Mouse (Mus musculus): ENCODE measurements around the gene Ciart. TPM values are rescaled to one million over a fixed set of nuclear protein-coding genes. Genes with fewer than 3 reads are reported as not detected.
"Not testable (repeated sequence)": the region's sequence is repeated elsewhere in the genome, so short reads cannot be mapped to it uniquely, and the experiment has no call there.

Ciart gene
- polyA plus RNA-seq, 1 experiment from 2014 or later, result 5.3 TPM

DNA sequence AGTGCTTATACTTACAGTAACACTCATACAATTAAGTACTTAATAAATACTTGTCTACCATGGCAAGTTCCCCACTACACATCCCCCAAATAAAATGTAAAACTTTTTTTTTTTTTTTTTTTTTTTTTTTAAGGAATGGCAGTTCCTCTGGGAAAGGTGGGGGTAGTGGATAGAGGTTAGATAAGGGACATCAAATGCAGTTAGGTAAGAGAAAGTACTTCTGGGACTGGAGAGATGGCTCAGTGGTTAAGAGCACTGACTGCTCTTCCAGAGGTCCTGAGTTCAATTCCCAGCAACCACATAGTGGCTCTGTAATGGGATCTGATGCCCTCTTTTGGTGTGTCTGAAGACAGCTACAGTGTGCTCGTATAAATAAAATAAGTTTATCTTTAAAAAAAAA is 25.0 kb downstream of the Ciart start:
- H3K4me3 ChIP-seq; ATAC-seq (replicated peaks); H3K4me2 ChIP-seq; H3K9me3 ChIP-seq; H3K9ac ChIP-seq; H3K27ac ChIP-seq; H3K27me3 ChIP-seq (replicated peaks): not testable (repeated sequence)
- Histone ChIP-seq H3K36me3 (replicated peaks) (peaks cover 13% of the 10 kb centered on the region), H3K4me1 (peaks cover 15% of the 10 kb centered on the region)
- 76% methylated on average over 1 of the region's 1 CpGs for WGBS

DNA sequence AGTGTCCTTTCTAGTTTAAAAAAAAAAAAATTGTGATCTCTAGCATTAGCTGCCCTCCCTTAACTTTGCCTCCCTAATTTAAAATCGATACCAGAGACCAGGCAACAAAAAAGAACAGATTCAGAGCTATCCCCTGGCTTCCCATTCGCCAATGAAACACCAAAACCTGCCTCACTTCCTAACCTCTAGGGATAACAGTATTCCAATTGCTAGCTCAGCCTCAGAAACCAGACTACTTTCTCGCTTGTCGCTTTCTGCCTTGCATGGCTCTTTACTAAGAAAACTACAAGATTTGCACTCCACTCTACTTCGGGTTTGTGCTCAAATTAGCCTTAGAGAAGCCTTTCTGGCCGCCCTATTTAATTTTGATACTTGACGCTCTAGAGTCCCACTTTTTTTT is 25.9 kb downstream of the Ciart start:
- WGBS, result 28% methylated on average over 7 of the region's 7 CpGs
- peak; percentile 16; the same call in 1 of the 2 replicates for ATAC-seq (replicated peaks)

GRCm38 (mm10) chr3:95855502-95856089 is 26.5 kb downstream of the Ciart start, which contains the start of gene Prpf3:
Gene Prpf3, minus strand, starts transcription at chr3:95855885.
- Histone ChIP-seq H3K36me3 (replicated peaks) (peaks cover 26% of the 10 kb centered on the region), H3K27me3 (replicated peaks) (no peaks in the 10 kb centered on the region), H3K27ac (peak within 1 kb of the TSS; percentile 81), H3K4me2 (peak within 1 kb of the TSS; percentile 66), H3K4me1 (peaks cover 15% of the 10 kb centered on the region), H3K9me3 (no peaks in the 10 kb centered on the region), H3K9ac (peak within 1 kb of the TSS; percentile 83), H3K4me3 (peak within 1 kb of the TSS; percentile 95)
- peak; percentile 99 for ATAC-seq (replicated peaks)
- under 1% methylated on average over 56 of the region's 56 CpGs for WGBS

More for the DNA sequence above, 25.9 kb downstream of the Ciart start:
- no peaks in the 10 kb centered on the region for H3K9me3 ChIP-seq
- peak overlapping the region; percentile 95 for H3K4me3 ChIP-seq
- H3K9ac ChIP-seq, result peak overlapping the region; percentile 83
- peak overlapping the region; percentile 66 for H3K4me2 ChIP-seq
- peaks cover 21% of the 10 kb centered on the region for H3K36me3 ChIP-seq (replicated peaks)
- peaks cover 15% of the 10 kb centered on the region for H3K4me1 ChIP-seq
- peak overlapping the region; percentile 81 for H3K27ac ChIP-seq
- H3K27me3 ChIP-seq (replicated peaks), result no peaks in the 10 kb centered on the region

DNA sequence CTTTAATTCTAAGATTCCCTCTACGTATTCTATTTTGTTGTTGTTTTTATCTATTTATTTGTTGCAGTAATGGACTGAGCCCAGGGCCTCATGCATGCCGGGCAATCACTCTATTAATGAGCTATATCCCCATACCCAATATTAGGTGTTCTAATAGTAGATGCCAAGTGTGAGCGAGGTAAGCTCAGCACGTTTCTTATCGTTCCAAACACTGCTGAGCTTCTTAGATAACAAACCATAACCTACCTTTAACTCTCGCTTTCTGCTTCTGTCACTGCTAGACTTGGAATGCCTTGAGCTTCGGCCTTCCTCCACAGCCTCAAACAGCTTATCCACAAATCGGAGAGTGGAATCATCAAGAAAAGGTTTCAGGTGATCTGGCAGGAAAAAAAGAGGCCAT is 30.7 kb downstream of the Ciart start:
- H3K4me2 ChIP-seq, result no peak overlapping the region
- H3K4me1 ChIP-seq, result peaks cover 13% of the 10 kb centered on the region
- peaks cover 63% of the 10 kb centered on the region for H3K36me3 ChIP-seq (replicated peaks)
- no peak overlapping the region for H3K27ac ChIP-seq
- H3K4me3 ChIP-seq, result no peak overlapping the region
- no peak overlapping the region for H3K9ac ChIP-seq
- no peak for ATAC-seq (replicated peaks)
- WGBS, result 95% methylated on average over 8 of the region's 8 CpGs
- no peaks in the 10 kb centered on the region for H3K9me3 ChIP-seq
- H3K27me3 ChIP-seq (replicated peaks), result no peaks in the 10 kb centered on the region

DNA sequence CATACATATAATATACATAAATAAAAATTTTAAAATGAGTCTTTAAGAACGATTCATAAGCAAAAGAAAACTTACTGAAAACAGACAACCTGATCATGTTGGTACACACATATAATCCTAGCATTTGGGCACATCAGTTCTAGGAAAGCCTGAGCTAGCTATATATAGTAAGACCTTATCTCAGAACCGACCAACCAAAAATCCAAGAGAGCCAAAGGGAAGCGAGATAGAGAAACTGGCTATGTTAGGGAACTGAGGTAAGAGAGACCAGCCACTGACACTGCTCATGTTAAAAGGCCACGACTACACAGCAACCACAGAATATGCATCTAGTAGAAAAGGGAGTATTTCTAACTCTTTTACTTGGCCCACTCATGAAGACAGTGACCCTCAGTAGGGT is 31.4 kb downstream of the Ciart start:
- peaks cover 9% of the 10 kb centered on the region for H3K4me1 ChIP-seq
- H3K27ac ChIP-seq, result no peak overlapping the region
- WGBS, result 88% methylated on average over 4 of the region's 4 CpGs
- H3K27me3 ChIP-seq (replicated peaks), result no peaks in the 10 kb centered on the region
- no peak overlapping the region for H3K9ac ChIP-seq
- H3K9me3 ChIP-seq, result no peaks in the 10 kb centered on the region
- H3K4me2 ChIP-seq, result no peak overlapping the region
- ATAC-seq (replicated peaks), result no peak
- H3K36me3 ChIP-seq (replicated peaks), result peaks cover 69% of the 10 kb centered on the region
- H3K4me3 ChIP-seq, result no peak overlapping the region

GRCm38 (mm10) chr3:95842503-95843214 is 39.4 kb downstream of the Ciart start:
- Histone ChIP-seq H3K4me1 (no peaks in the 10 kb centered on the region), H3K4me3 (no peak overlapping the region), H3K4me2 (no peak overlapping the region), H3K27me3 (replicated peaks) (no peaks in the 10 kb centered on the region), H3K9me3 (no peaks in the 10 kb centered on the region), H3K36me3 (replicated peaks) (peaks cover 79% of the 10 kb centered on the region), H3K9ac (no peak overlapping the region), H3K27ac (no peak overlapping the region)
- 92% methylated on average over 3 of the region's 3 CpGs for WGBS
- no peak for ATAC-seq (replicated peaks)

GRCm38 (mm10) chr3:95839250-95839649 is 42.8 kb downstream of the Ciart start:
- H3K4me1 ChIP-seq, result no peaks in the 10 kb centered on the region
- WGBS, result over 99% methylated on average over 2 of the region's 2 CpGs
- no peak overlapping the region for H3K27ac ChIP-seq
- H3K27me3 ChIP-seq (replicated peaks), result no peaks in the 10 kb centered on the region
- no peak overlapping the region for H3K4me2 ChIP-seq
- no peak overlapping the region for H3K4me3 ChIP-seq
- no peak for ATAC-seq (replicated peaks)
- peaks cover 70% of the 10 kb centered on the region for H3K36me3 ChIP-seq (replicated peaks)
- no peaks in the 10 kb centered on the region for H3K9me3 ChIP-seq
- no peak overlapping the region for H3K9ac ChIP-seq

- WGBS, result 99% methylated on average over 4 of the region's 4 CpGs
- ATAC-seq (replicated peaks), result no peak
- no peaks in the 10 kb centered on the region for H3K9me3 ChIP-seq
- peaks cover 52% of the 10 kb centered on the region for H3K36me3 ChIP-seq (replicated peaks)
- no peak overlapping the region for H3K9ac ChIP-seq
- H3K27me3 ChIP-seq (replicated peaks), result no peaks in the 10 kb centered on the region
- no peak overlapping the region for H3K4me3 ChIP-seq
- H3K4me1 ChIP-seq, result no peaks in the 10 kb centered on the region
- no peak overlapping the region for H3K4me2 ChIP-seq
- no peak overlapping the region for H3K27ac ChIP-seq
These were observed 53.0 kb downstream of the Ciart start for GRCm38 (mm10) chr3:95829053-95829452.

Other genes starting within 250 kb of the Ciart start
- 47.8 and 47.9 TPM in 2 replicates for gene Mcl1, start 223.5 kb downstream of the Ciart start, polyA plus RNA-seq (2015; fragmentation: Nextera tagmentation; extraction: Ambion mirVana)
- gene Adamtsl4, start 194.3 kb downstream of the Ciart start, polyA plus RNA-seq (2015; fragmentation: Nextera tagmentation; extraction: Ambion mirVana), result 1.0 TPM in 2 replicates
- 11.3 and 12.3 TPM in 2 replicates for gene Ecm1, start 142.7 kb downstream of the Ciart start, polyA plus RNA-seq (2015; fragmentation: Nextera tagmentation; extraction: Ambion mirVana)
- gene Tars2, start 122.0 kb downstream of the Ciart start, polyA plus RNA-seq (2015; fragmentation: Nextera tagmentation; extraction: Ambion mirVana), result 49.2 and 51.1 TPM in 2 replicates
- 22.8 and 25.2 TPM in 2 replicates for gene Rprd2, start 63.4 kb downstream of the Ciart start, polyA plus RNA-seq (2015; fragmentation: Nextera tagmentation; extraction: Ambion mirVana)
- gene Prpf3, start 26.4 kb downstream of the Ciart start, polyA plus RNA-seq (2015; fragmentation: Nextera tagmentation; extraction: Ambion mirVana), result 40.0 and 40.6 TPM in 2 replicates
- gene Mrps21, start 10.7 kb downstream of the Ciart start, polyA plus RNA-seq (2015; fragmentation: Nextera tagmentation; extraction: Ambion mirVana), result 252 and 260 TPM in 2 replicates
- gene BC028528, start 9.8 kb upstream of the Ciart start, polyA plus RNA-seq (2015; fragmentation: Nextera tagmentation; extraction: Ambion mirVana), result 18.8 and 22.2 TPM in 2 replicates
- gene Aph1a, start 11.7 kb upstream of the Ciart start, polyA plus RNA-seq (2015; fragmentation: Nextera tagmentation; extraction: Ambion mirVana), result 34.3 and 36.1 TPM in 2 replicates
- 10.6 and 11.1 TPM in 2 replicates for gene Car14, start 22.4 kb upstream of the Ciart start, polyA plus RNA-seq (2015; fragmentation: Nextera tagmentation; extraction: Ambion mirVana)
- 116 and 123 TPM in 2 replicates for gene Anp32e, start 47.0 kb upstream of the Ciart start, polyA plus RNA-seq (2015; fragmentation: Nextera tagmentation; extraction: Ambion mirVana)
- gene Plekho1, start 113.8 kb upstream of the Ciart start, polyA plus RNA-seq (2015; fragmentation: Nextera tagmentation; extraction: Ambion mirVana), result 59.3 and 63.1 TPM in 2 replicates
- 64.4 and 65.6 TPM in 2 replicates for gene Vps45, start 176.2 kb upstream of the Ciart start, polyA plus RNA-seq (2015; fragmentation: Nextera tagmentation; extraction: Ambion mirVana)
- 7.7 and 8.2 TPM in 2 replicates for gene Otud7b, start 222.3 kb upstream of the Ciart start, polyA plus RNA-seq (2015; fragmentation: Nextera tagmentation; extraction: Ambion mirVana)

Measured in midbrain, embryonic 15.5 days (tissue).